Comparison of ENCODE assay signal across 8 mouse cellular contexts in the genomic region with DNA sequence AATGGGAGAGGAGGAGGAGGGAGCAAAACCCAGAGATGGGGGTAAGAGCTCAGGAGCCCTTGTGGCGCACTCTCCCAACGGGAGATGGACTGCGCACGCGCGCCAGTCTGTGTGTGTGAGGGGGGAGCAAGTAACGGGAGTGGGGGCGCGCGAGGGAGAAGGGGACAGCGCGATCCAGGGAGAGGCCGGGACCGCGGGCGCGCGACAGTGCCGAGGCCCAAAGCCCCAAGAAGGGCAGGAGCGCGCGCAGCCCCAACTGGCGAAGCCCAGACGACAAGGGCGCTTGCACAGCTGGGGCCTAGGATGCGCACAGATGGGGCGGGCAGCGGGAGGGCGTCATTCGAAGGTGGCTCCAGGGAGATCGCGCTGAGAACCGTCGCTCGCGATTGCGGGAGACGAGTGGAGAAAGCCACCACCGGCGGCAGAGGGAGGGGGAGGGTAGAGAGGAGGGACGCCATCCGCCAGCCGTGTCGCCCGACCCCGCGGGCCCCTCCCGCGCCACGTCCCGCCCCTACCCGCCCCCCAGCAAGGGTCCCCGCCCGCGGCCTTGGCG. TPM values are rescaled to one million over a fixed set of nuclear protein-coding genes. Genes with fewer than 3 reads are reported as not detected.
A peak's percentile ranks its signal among the peaks of the same experiment; 100 is the strongest.
DNase-seq lines count a peak whose midpoint lies in the region; ATAC-seq lines count a peak whose summit lies in the region.

No protein-coding gene starts in this region.

- no peaks in the 10 kb centered on the region for H3K9me3 ChIP-seq in intestine, embryonic 14.5 days (ENCODE audit: control insufficient read depth, low read length)

- H3K27me3 ChIP-seq in intestine, embryonic 14.5 days (replicated peaks; ENCODE audit: control insufficient read depth, insufficient read depth, low read length) = no peaks in the 10 kb centered on the region

- peak overlapping the region; percentile 54 for H3K4me2 ChIP-seq in intestine, embryonic 14.5 days (ENCODE audit: low read length)

- peaks cover 4% of the 10 kb centered on the region; the same call in 1 of the 2 replicates for H3K4me1 ChIP-seq in intestine, embryonic 14.5 days (replicated peaks; ENCODE audit: control insufficient read depth, insufficient read depth, low read length)

- peak overlapping the region; percentile 91 for H3K27ac ChIP-seq in intestine, embryonic 14.5 days (ENCODE audit: low read depth)

- intact Hi-C loops in left cerebral cortex, postnatal 14 days (cut with DNase I) = loop anchor here (10.0 kb wide), 1 partner anchor 160 kb away; the partner anchor contains the start of gene Flna

- peak; percentile 76 for ATAC-seq in intestine, embryonic 14.5 days (replicated peaks; ENCODE audit: low FRiP score, low TSS enrichment, low read depth)
- ATAC-seq in megakaryocyte-erythroid progenitor cell, adult 5-6 weeks (replicated peaks; ENCODE audit: low FRiP score, low TSS enrichment, poor library complexity, severe bottlenecking) = peak; percentile 54

- H3K4me3 ChIP-seq in intestine, embryonic 14.5 days (ENCODE audit: low read depth, low read length) = peak overlapping the region; percentile 53

- 13% methylated on average over 26 of the region's 56 CpGs for WGBS in intestine, embryonic 14.5 days

- H3K36me3 ChIP-seq in intestine, embryonic 14.5 days (ENCODE audit: control insufficient read depth, insufficient read depth, low read length) = no peaks in the 10 kb centered on the region

- DNase-seq in adrenal gland, adult 2 months = peak; percentile 86
- DNase-seq in embryo, embryonic 11 days = peak; percentile 92
- DNase-seq in gastrocnemius, postnatal 25 days = peak; percentile 80
- DNase-seq in intestine, embryonic 14.5 days (ENCODE audit: low spot score) = peak; percentile 79
- DNase-seq in left cerebral cortex, postnatal 14 days (ENCODE audit: low spot score in 2 of 2) = peak; percentile 79 to 80
- peak; percentile 78 for DNase-seq in right cerebral cortex, postnatal 14 days
- peak; percentile 55 for DNase-seq in urinary bladder, postnatal 25 days (ENCODE audit: low spot score)

- peak overlapping the region; percentile 73 for H3K9ac ChIP-seq in intestine, embryonic 14.5 days (ENCODE audit: low read length)

RNA-seq across cellular contexts. Expression of gene Opn1mw, which starts 42.2 kb away (rescaled TPM):
- total RNA-seq in adrenal gland, adult 2 months (2021) = not detected
- not detected in 2 replicates for polyA plus RNA-seq in adrenal gland, adult 2 months (2012; rRNA removed)
- not detected for total RNA-seq in gastrocnemius, postnatal 25 days (2021)
- not detected in 2 replicates for polyA plus RNA-seq in intestine, embryonic 14.5 days (2014; fragmentation: Nextera tagmentation; extraction: Ambion mirVana)
- under 1 TPM in 1 of 2 experiments, not detected in 1; 0.59 TPM for total RNA-seq in left cerebral cortex, postnatal 14 days (2021)
- total RNA-seq in megakaryocyte-erythroid progenitor cell, adult 5-6 weeks (2014; fragmentation: Nextera tagmentation) = not detected in 2 replicates
- total RNA-seq in megakaryocyte-erythroid progenitor cell, adult 5-6 weeks (2017) = not detected in 2 replicates

RNA-seq across cellular contexts. Expression of gene Mecp2, which starts 50.1 kb away (rescaled TPM):
- total RNA-seq in adrenal gland, adult 2 months (2021) = 10 to 100 TPM; 31.3 to 34.8 TPM
- polyA plus RNA-seq in adrenal gland, adult 2 months (2012; rRNA removed) = 3.7 and 4.7 TPM in 2 replicates
- 10 to 100 TPM; 21.1 to 23.1 TPM for total RNA-seq in gastrocnemius, postnatal 25 days (2021)
- 10.5 and 11.2 TPM in 2 replicates for polyA plus RNA-seq in intestine, embryonic 14.5 days (2014; fragmentation: Nextera tagmentation; extraction: Ambion mirVana)
- 10 to 100 TPM; 74.2 to 75.5 TPM for total RNA-seq in left cerebral cortex, postnatal 14 days (2021)
- total RNA-seq in megakaryocyte-erythroid progenitor cell, adult 5-6 weeks (2014; fragmentation: Nextera tagmentation) = 21.8 and 22.9 TPM in 2 replicates
- 12.9 and 17.9 TPM in 2 replicates for total RNA-seq in megakaryocyte-erythroid progenitor cell, adult 5-6 weeks (2017)

Comparison
In these comparisons a context has a peak if more than half of its experiments do, and no peak if none do; other contexts are left out.
1. Peak in every context shown above with its lines: DNase-seq, ATAC-seq, H3K4me3 ChIP-seq and H3K27ac ChIP-seq.